In genomic region chr6:52167736-52168161, GRCm38 (mm10) we compare ENCODE assay signal across 14 mouse cellular contexts. TPM values are rescaled to one million over a fixed set of nuclear protein-coding genes. Genes with fewer than 3 reads are reported as not detected.
DNase-seq lines count a peak whose midpoint lies in the region; ATAC-seq lines count a peak whose summit lies in the region.
"Had no signal": no experiment of that assay in that cellular context is flagged by ENCODE, and none has a peak within 500 bp of the region (broad histone marks: within the 10 kb centered on the region; RNA-seq: fewer than 3 reads in every experiment).

No protein-coding gene starts in this region.

- 0 out of 2 replicates have a peak, but pooled peaks cover 4% of the 10 kb centered on the region for H3K36me3 ChIP-seq in kidney, embryonic 15.5 days
- no peaks in the 10 kb centered on the region for H3K36me3 ChIP-seq in embryonic facial prominence, embryonic 14.5 days (ENCODE audit: control insufficient read depth, insufficient read depth, low read length)
- peaks cover 14% of the 10 kb centered on the region; the same call in 1 of the 2 replicates for H3K36me3 ChIP-seq in limb, embryonic 12.5 days
- H3K36me3 ChIP-seq: G1E; heart, embryonic 12.5 days had no signal

- H3K27me3 ChIP-seq in kidney, embryonic 15.5 days: no peaks in the 10 kb centered on the region
- peaks cover 94% of the 10 kb centered on the region for H3K27me3 ChIP-seq in embryonic facial prominence, embryonic 14.5 days (replicated peaks; ENCODE audit: control insufficient read depth, insufficient read depth, low read length)
- H3K27me3 ChIP-seq in limb, embryonic 12.5 days: peaks cover 87% of the 10 kb centered on the region

- 33% methylated on average over 14 of the region's 14 CpGs for WGBS in kidney, embryonic 15.5 days
- WGBS in embryonic facial prominence, embryonic 14.5 days: 8% methylated on average over 14 of the region's 14 CpGs
- 14% methylated on average over 14 of the region's 14 CpGs for WGBS in limb, embryonic 12.5 days

- peak overlapping the region; percentile 90 for H3K27ac ChIP-seq in kidney, embryonic 15.5 days
- no peak overlapping the region; the same call in 1 of the 2 replicates for H3K27ac ChIP-seq in brown adipose tissue, adult 24 weeks (replicated peaks; ENCODE audit: low read depth, low read length)
- peak overlapping the region; percentile 83; the same call in 1 of the 2 replicates for H3K27ac ChIP-seq in embryonic facial prominence, embryonic 14.5 days (replicated peaks; ENCODE audit: low read depth, low read length)
- no peak overlapping the region for H3K27ac ChIP-seq in limb, embryonic 12.5 days
- H3K27ac ChIP-seq: forebrain, embryonic 13.5 days had no signal

- ATAC-seq in kidney, embryonic 15.5 days (replicated peaks; ENCODE audit: low FRiP score): no peak
- ATAC-seq in embryonic facial prominence, embryonic 14.5 days (ENCODE audit: low read depth): no peak
- ATAC-seq in limb, embryonic 12.5 days (ENCODE audit: insufficient number of reproducible peaks, insufficient read depth, low FRiP score, low TSS enrichment, low read depth): no peak
- ATAC-seq: forebrain, embryonic 13.5 days; liver, postnatal 0 days had no signal

- H3K9me3 ChIP-seq in kidney, embryonic 15.5 days (replicated peaks): no peaks in the 10 kb centered on the region
- no peaks in the 10 kb centered on the region for H3K9me3 ChIP-seq in embryonic facial prominence, embryonic 14.5 days (ENCODE audit: control insufficient read depth, low read length)
- H3K9me3 ChIP-seq in limb, embryonic 12.5 days: no peaks in the 10 kb centered on the region
- H3K9me3 ChIP-seq: forebrain, embryonic 13.5 days; G1E; heart, embryonic 12.5 days had no signal

- peaks cover 95% of the 10 kb centered on the region for H3K4me1 ChIP-seq in kidney, embryonic 15.5 days
- H3K4me1 ChIP-seq in brown adipose tissue, adult 24 weeks (ENCODE audit: control insufficient read depth, insufficient read depth, insufficient read length, low read length): peaks cover 29% of the 10 kb centered on the region
- H3K4me1 ChIP-seq in embryonic facial prominence, embryonic 14.5 days (ENCODE audit: control insufficient read depth, insufficient read depth, low read length): no peaks in the 10 kb centered on the region
- peaks cover 78% of the 10 kb centered on the region for H3K4me1 ChIP-seq in limb, embryonic 12.5 days (replicated peaks)

- no peak overlapping the region for H3K4me3 ChIP-seq in kidney, embryonic 15.5 days (replicated peaks)
- H3K4me3 ChIP-seq in brown adipose tissue, adult 24 weeks (ENCODE audit: insufficient read depth, low read depth, low read length): peak overlapping the region; percentile 27; the same call in 1 of the 2 replicates
- peak overlapping the region; percentile 36; the same call in 1 of the 2 replicates for H3K4me3 ChIP-seq in embryonic facial prominence, embryonic 14.5 days (ENCODE audit: low read depth, low read length)
- H3K4me3 ChIP-seq in limb, embryonic 12.5 days (replicated peaks): no peak overlapping the region
- H3K4me3 ChIP-seq: forebrain, embryonic 13.5 days; heart, embryonic 12.5 days had no signal

- no peak for DNase-seq in kidney, postnatal 25 days
- DNase-seq in embryonic facial prominence, embryonic 14.5 days (ENCODE audit: low spot score): no peak
- no peak for DNase-seq in urinary bladder, postnatal 10 days (ENCODE audit: low spot score)
- DNase-seq in layer of hippocampus, postnatal 36 days: no peak
- DNase-seq: adrenal gland, postnatal 10 days; cerebellum, adult 9-10 months; layer of hippocampus, adult 9-11 months; liver, postnatal 0 days had no signal

- no peak overlapping the region for H3K9ac ChIP-seq in kidney, embryonic 15.5 days
- H3K9ac ChIP-seq in embryonic facial prominence, embryonic 14.5 days (ENCODE audit: low read depth, low read length): peak overlapping the region; percentile 57; the same call in 1 of the 2 replicates
- H3K9ac ChIP-seq in limb, embryonic 12.5 days (replicated peaks): no peak overlapping the region
- H3K9ac ChIP-seq: forebrain, embryonic 13.5 days; heart, embryonic 12.5 days; liver, postnatal 0 days had no signal

- H3K4me2 ChIP-seq in kidney, embryonic 15.5 days: 0 out of 2 replicates have a peak overlapping the region, but pooled peaks have one; percentile 49
- H3K4me2 ChIP-seq in embryonic facial prominence, embryonic 14.5 days (ENCODE audit: low read depth, low read length): peak overlapping the region; percentile 99; the same call in 1 of the 2 replicates
- 0 out of 2 replicates have a peak overlapping the region, but pooled peaks have one; percentile 36 for H3K4me2 ChIP-seq in limb, embryonic 12.5 days
- H3K4me2 ChIP-seq: forebrain, embryonic 13.5 days had no signal

RNA-seq across cellular contexts. Expression of gene Hoxa2, which starts 3.1 kb away (rescaled TPM):
- 2.2 and 3.6 TPM in 2 replicates for polyA plus RNA-seq in kidney, embryonic 15.5 days (2015; fragmentation: Nextera tagmentation; extraction: Ambion mirVana)
- polyA plus RNA-seq in brown adipose tissue, adult 24 weeks (2012; ENCODE audit: insufficient read depth, insufficient read length, missing spikeins): 2.9 TPM in 1 of 2 replicates, not detected in the other
- 7.2 and 11.1 TPM in 2 replicates for polyA plus RNA-seq in embryonic facial prominence, embryonic 14.5 days (2014; fragmentation: Nextera tagmentation; extraction: Ambion mirVana)
- 1.8 and 2.0 TPM in 2 replicates for polyA plus RNA-seq in limb, embryonic 12.5 days (2016; fragmentation: Nextera tagmentation; extraction: Ambion mirVana)
- not detected for total RNA-seq in layer of hippocampus, postnatal 36 days (2021)
- total RNA-seq: G1E had no signal
- polyA plus RNA-seq: forebrain, embryonic 13.5 days; G1E had no signal

RNA-seq across cellular contexts. Expression of gene 5730596B20Rik, which starts 9.5 kb away (rescaled TPM):
- 2.1 and 2.4 TPM in 2 replicates for polyA plus RNA-seq in kidney, embryonic 15.5 days (2015; fragmentation: Nextera tagmentation; extraction: Ambion mirVana)
- polyA plus RNA-seq in brown adipose tissue, adult 24 weeks (2012; ENCODE audit: insufficient read depth, insufficient read length, missing spikeins): not detected in 2 replicates
- polyA plus RNA-seq in embryonic facial prominence, embryonic 14.5 days (2014; fragmentation: Nextera tagmentation; extraction: Ambion mirVana): 0.10 and 0.46 TPM in 2 replicates
- polyA plus RNA-seq in limb, embryonic 12.5 days (2016; fragmentation: Nextera tagmentation; extraction: Ambion mirVana): 0.91 and 0.98 TPM in 2 replicates
- not detected for total RNA-seq in layer of hippocampus, postnatal 36 days (2021)
- polyA plus RNA-seq: forebrain, embryonic 13.5 days; G1E; liver, postnatal 0 days had no signal

RNA-seq across cellular contexts. Expression of gene Hoxa1, which starts 9.6 kb away (rescaled TPM):
- 0.64 and 0.81 TPM in 2 replicates for polyA plus RNA-seq in kidney, embryonic 15.5 days (2015; fragmentation: Nextera tagmentation; extraction: Ambion mirVana)
- polyA plus RNA-seq in brown adipose tissue, adult 24 weeks (2012; ENCODE audit: insufficient read depth, insufficient read length, missing spikeins): 0.50 and 0.99 TPM in 2 replicates
- 1.4 and 1.7 TPM in 2 replicates for polyA plus RNA-seq in embryonic facial prominence, embryonic 14.5 days (2014; fragmentation: Nextera tagmentation; extraction: Ambion mirVana)
- 0.58 and 0.70 TPM in 2 replicates for polyA plus RNA-seq in limb, embryonic 12.5 days (2016; fragmentation: Nextera tagmentation; extraction: Ambion mirVana)
- total RNA-seq in layer of hippocampus, postnatal 36 days (2021): not detected
- polyA plus RNA-seq: forebrain, embryonic 13.5 days; G1E had no signal

RNA-seq across cellular contexts. Expression of gene Hoxa4, which starts 23.8 kb away (rescaled TPM):
- polyA plus RNA-seq in kidney, embryonic 15.5 days (2015; fragmentation: Nextera tagmentation; extraction: Ambion mirVana): 1.5 and 1.8 TPM in 2 replicates
- polyA plus RNA-seq in brown adipose tissue, adult 24 weeks (2012; ENCODE audit: insufficient read depth, insufficient read length, missing spikeins): 14.0 and 26.4 TPM in 2 replicates
- 1.1 and 1.6 TPM in 2 replicates for polyA plus RNA-seq in embryonic facial prominence, embryonic 14.5 days (2014; fragmentation: Nextera tagmentation; extraction: Ambion mirVana)
- 0.35 and 0.90 TPM in 2 replicates for polyA plus RNA-seq in limb, embryonic 12.5 days (2016; fragmentation: Nextera tagmentation; extraction: Ambion mirVana)
- not detected for total RNA-seq in layer of hippocampus, postnatal 36 days (2021)
- total RNA-seq: G1E had no signal
- polyA plus RNA-seq: forebrain, embryonic 13.5 days; G1E had no signal

RNA-seq across cellular contexts. Expression of gene Hoxa5, which starts 36.6 kb away (rescaled TPM):
- polyA plus RNA-seq in kidney, embryonic 15.5 days (2015; fragmentation: Nextera tagmentation; extraction: Ambion mirVana): 11.0 and 11.5 TPM in 2 replicates
- polyA plus RNA-seq in brown adipose tissue, adult 24 weeks (2012; ENCODE audit: insufficient read depth, insufficient read length, missing spikeins): 35.9 and 39.4 TPM in 2 replicates
- polyA plus RNA-seq in embryonic facial prominence, embryonic 14.5 days (2014; fragmentation: Nextera tagmentation; extraction: Ambion mirVana): 2.4 and 3.3 TPM in 2 replicates
- polyA plus RNA-seq in limb, embryonic 12.5 days (2016; fragmentation: Nextera tagmentation; extraction: Ambion mirVana): 8.2 and 9.2 TPM in 2 replicates
- not detected for total RNA-seq in layer of hippocampus, postnatal 36 days (2021)
- polyA plus RNA-seq: forebrain, embryonic 13.5 days; G1E had no signal

Comparison
In these comparisons a context has a peak if more than half of its experiments do, and no peak if none do; other contexts are left out.
1. H3K27ac ChIP-seq: peak in kidney, embryonic 15.5 days (single experiment) and embryonic facial prominence, embryonic 14.5 days (single experiment); none in brown adipose tissue, adult 24 weeks (single experiment) and limb, embryonic 12.5 days (single experiment).
2. H3K4me2 ChIP-seq: peak in every context shown above with its lines; median percentile 99 in embryonic facial prominence, embryonic 14.5 days; 49 in kidney, embryonic 15.5 days; 36 in limb, embryonic 12.5 days.
3. H3K4me3 ChIP-seq: peak in brown adipose tissue, adult 24 weeks (single experiment) and embryonic facial prominence, embryonic 14.5 days (single experiment); none in kidney, embryonic 15.5 days (single experiment) and limb, embryonic 12.5 days (single experiment).